Mouse (Mus musculus): ENCODE measurements at regions not wholly inside any gene's neighbourhood (a gene's known extent, or its start where the extent isn't known, plus 50 kb on each side); places are given as distances from the start of the nearest gene placed in this dataset.
"Not testable (repeated sequence)": the region's sequence is repeated elsewhere in the genome, so short reads cannot be mapped to it uniquely, and the experiment has no call there.

- DNase-seq (ENCODE audit: low spot score): no peak
- H3K36me3 ChIP-seq (ENCODE audit: control insufficient read depth, insufficient read depth, low read length): no peaks in the 10 kb centered on the region
- no peaks in the 10 kb centered on the region for H3K9me3 ChIP-seq (ENCODE audit: control insufficient read depth, low read length)
- ATAC-seq (ENCODE audit: low FRiP score, low TSS enrichment): no peak
- no peaks in the 10 kb centered on the region for H3K4me1 ChIP-seq (replicated peaks; ENCODE audit: control insufficient read depth, insufficient read depth)
- no peak overlapping the region for H3K4me2 ChIP-seq (replicated peaks; ENCODE audit: low read depth)
- no peak overlapping the region for H3K27ac ChIP-seq (replicated peaks)
- no peak overlapping the region for H3K9ac ChIP-seq (ENCODE audit: low read length)
- no peak overlapping the region for H3K4me3 ChIP-seq (ENCODE audit: low read depth, low read length)
- no peak for TF ChIP-seq EP300 (optimal IDR thresholded peaks at IDR 0.05)
- no peak for TF ChIP-seq CTCF (IDR thresholded peaks at IDR 0.05; ENCODE audit: low read depth)
- 56% methylated on average over 2 of the region's 2 CpGs for WGBS
- H3K27me3 ChIP-seq (ENCODE audit: control insufficient read depth, insufficient read depth, low read length): no peaks in the 10 kb centered on the region
These were observed 132.8 kb upstream of the 1700056E22Rik start for GRCm38 (mm10) chr1:184166951-184167350.

- not testable (repeated sequence) for ATAC-seq (ENCODE audit: low FRiP score, low TSS enrichment); H3K9me3 ChIP-seq (ENCODE audit: control insufficient read depth, low read length); H3K27ac ChIP-seq (replicated peaks); H3K4me2 ChIP-seq (replicated peaks; ENCODE audit: low read depth); H3K27me3 ChIP-seq (ENCODE audit: control insufficient read depth, insufficient read depth, low read length); H3K4me1 ChIP-seq (replicated peaks; ENCODE audit: control insufficient read depth, insufficient read depth); H3K36me3 ChIP-seq (ENCODE audit: control insufficient read depth, insufficient read depth, low read length); H3K4me3 ChIP-seq (ENCODE audit: low read depth, low read length); DNase-seq (ENCODE audit: low spot score); H3K9ac ChIP-seq (ENCODE audit: low read length)
- WGBS: 69% methylated on average over 2 of the region's 2 CpGs
These were observed 128.4 kb upstream of the 1700056E22Rik start for GRCm38 (mm10) chr1:184162526-184162925.

- no peak overlapping the region for H3K4me2 ChIP-seq (replicated peaks; ENCODE audit: low read depth)
- TF ChIP-seq EP300 (optimal IDR thresholded peaks at IDR 0.05) (no peak), CTCF (IDR thresholded peaks at IDR 0.05; ENCODE audit: low read depth) (no peak)
- H3K4me3 ChIP-seq (ENCODE audit: low read depth, low read length): no peak overlapping the region
- DNase-seq (ENCODE audit: low spot score) (no peak), ATAC-seq (ENCODE audit: low FRiP score, low TSS enrichment) (no peak)
- H3K27me3 ChIP-seq (ENCODE audit: control insufficient read depth, insufficient read depth, low read length): no peaks in the 10 kb centered on the region
- H3K9ac ChIP-seq (ENCODE audit: low read length): no peak overlapping the region
- no peaks in the 10 kb centered on the region for H3K36me3 ChIP-seq (ENCODE audit: control insufficient read depth, insufficient read depth, low read length)
- H3K4me1 ChIP-seq (replicated peaks; ENCODE audit: control insufficient read depth, insufficient read depth): no peaks in the 10 kb centered on the region
- no CpG with 5 or more reads among the region's 1 CpGs for WGBS
- no peaks in the 10 kb centered on the region for H3K9me3 ChIP-seq (ENCODE audit: control insufficient read depth, low read length)
- no peak overlapping the region for H3K27ac ChIP-seq (replicated peaks)
These were observed 113.6 kb upstream of the 1700056E22Rik start for GRCm38 (mm10) chr1:184147713-184148112.

GRCm38 (mm10) chr1:184142974-184143373, 108.9 kb upstream of the 1700056E22Rik start:
- H3K9ac ChIP-seq (ENCODE audit: low read length): no peak overlapping the region
- H3K27ac ChIP-seq (replicated peaks): no peak overlapping the region
- no peaks in the 10 kb centered on the region for H3K36me3 ChIP-seq (ENCODE audit: control insufficient read depth, insufficient read depth, low read length)
- WGBS: 45% methylated on average over 2 of the region's 2 CpGs
- H3K4me2 ChIP-seq (replicated peaks; ENCODE audit: low read depth): no peak overlapping the region
- H3K27me3 ChIP-seq (ENCODE audit: control insufficient read depth, insufficient read depth, low read length): no peaks in the 10 kb centered on the region
- H3K4me1 ChIP-seq (replicated peaks; ENCODE audit: control insufficient read depth, insufficient read depth): no peaks in the 10 kb centered on the region
- ATAC-seq (ENCODE audit: low FRiP score, low TSS enrichment): no peak
- no peak overlapping the region for H3K4me3 ChIP-seq (ENCODE audit: low read depth, low read length)
- TF ChIP-seq CTCF (IDR thresholded peaks at IDR 0.05; ENCODE audit: low read depth) (no peak), EP300 (optimal IDR thresholded peaks at IDR 0.05) (no peak)
- H3K9me3 ChIP-seq (ENCODE audit: control insufficient read depth, low read length): no peaks in the 10 kb centered on the region
- DNase-seq (ENCODE audit: low spot score): no peak

GRCm38 (mm10) chr1:184140486-184140885, 106.4 kb upstream of the 1700056E22Rik start:
- Histone ChIP-seq H3K27ac (replicated peaks) (no peak overlapping the region), H3K4me1 (replicated peaks; ENCODE audit: control insufficient read depth, insufficient read depth) (no peaks in the 10 kb centered on the region), H3K4me3 (ENCODE audit: low read depth, low read length) (no peak overlapping the region), H3K9me3 (ENCODE audit: control insufficient read depth, low read length) (no peaks in the 10 kb centered on the region), H3K36me3 (ENCODE audit: control insufficient read depth, insufficient read depth, low read length) (no peaks in the 10 kb centered on the region), H3K4me2 (replicated peaks; ENCODE audit: low read depth) (no peak overlapping the region), H3K27me3 (ENCODE audit: control insufficient read depth, insufficient read depth, low read length) (no peaks in the 10 kb centered on the region), H3K9ac (ENCODE audit: low read length) (no peak overlapping the region)
- WGBS: 64% methylated on average over 5 of the region's 5 CpGs
- DNase-seq (ENCODE audit: low spot score): no peak
- ATAC-seq (ENCODE audit: low FRiP score, low TSS enrichment): no peak
- TF ChIP-seq EP300 (optimal IDR thresholded peaks at IDR 0.05) (no peak), CTCF (IDR thresholded peaks at IDR 0.05; ENCODE audit: low read depth) (no peak)

GRCm38 (mm10) chr1:184140082-184140481, 106.0 kb upstream of the 1700056E22Rik start:
- Histone ChIP-seq H3K9me3 (ENCODE audit: control insufficient read depth, low read length) (no peaks in the 10 kb centered on the region), H3K27ac (replicated peaks) (no peak overlapping the region), H3K9ac (ENCODE audit: low read length) (no peak overlapping the region), H3K27me3 (ENCODE audit: control insufficient read depth, insufficient read depth, low read length) (no peaks in the 10 kb centered on the region), H3K4me2 (replicated peaks; ENCODE audit: low read depth) (no peak overlapping the region), H3K4me1 (replicated peaks; ENCODE audit: control insufficient read depth, insufficient read depth) (no peaks in the 10 kb centered on the region), H3K36me3 (ENCODE audit: control insufficient read depth, insufficient read depth, low read length) (no peaks in the 10 kb centered on the region), H3K4me3 (ENCODE audit: low read depth, low read length) (no peak overlapping the region)
- 67% methylated on average over 4 of the region's 4 CpGs for WGBS
- TF ChIP-seq EP300 (optimal IDR thresholded peaks at IDR 0.05) (no peak), CTCF (IDR thresholded peaks at IDR 0.05; ENCODE audit: low read depth) (no peak)
- DNase-seq (ENCODE audit: low spot score) (no peak), ATAC-seq (ENCODE audit: low FRiP score, low TSS enrichment) (no peak)
